Mouse (Mus musculus): ENCODE measurements at regions not wholly inside any gene's neighbourhood (a gene's known extent, or its start where the extent isn't known, plus 50 kb on each side); places are given as distances from the start of the nearest gene placed in this dataset.

GRCm38 (mm10) chr1:89308788-89309187 lies 145.8 kb upstream of the Agap1 start:
- no peak for TF ChIP-seq CTCF (IDR thresholded peaks at IDR 0.05; ENCODE audit: low read depth, low read length)
- TF ChIP-seq POLR2A (IDR thresholded peaks at IDR 0.05; ENCODE audit: extremely low read depth, insufficient read depth, low read length): no peak
